Mouse (Mus musculus): Measurements from ENCODE around the gene Armt1. TPM values are rescaled to one million over a fixed set of nuclear protein-coding genes. Genes with fewer than 3 reads are reported as not detected.

Gene Armt1
- total RNA-seq (2022) = 10 to 100 TPM; 17.8 to 28.3 (median 22.7) TPM

- DNase-seq (ENCODE audit: low spot score in 2 of 2) = peak; percentile 88 to 93
These were observed at the start of gene Armt1, which contains the start of gene Rmnd1 for GRCm38 (mm10) chr10:4432123-4432931. Gene Armt1 (plus strand): TSS chr10:4432467. Gene Rmnd1 (minus strand): TSS chr10:4432388.

DNA sequence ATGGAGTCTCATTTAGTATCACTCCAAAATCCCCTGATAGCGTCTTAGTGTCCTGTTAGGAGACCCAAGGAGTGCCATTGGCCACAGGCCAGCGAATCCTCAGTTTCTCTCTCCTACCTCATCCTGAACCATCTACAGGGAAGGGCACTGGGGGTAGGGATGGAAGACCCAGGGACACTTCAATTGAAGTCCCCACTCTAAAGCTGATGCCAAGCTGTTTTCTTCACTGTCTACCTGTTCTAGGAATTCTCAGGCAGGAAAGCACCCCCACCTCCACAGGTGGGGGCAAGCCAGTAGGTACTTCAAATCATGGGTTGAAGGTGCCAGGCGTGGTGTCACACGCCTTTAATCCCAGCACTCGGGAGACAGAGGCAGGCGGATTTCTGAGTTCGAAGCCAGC, 48.0 kb upstream of the Armt1 start:
- DNase-seq (ENCODE audit: low spot score in 2 of 2) = no peak

DNA sequence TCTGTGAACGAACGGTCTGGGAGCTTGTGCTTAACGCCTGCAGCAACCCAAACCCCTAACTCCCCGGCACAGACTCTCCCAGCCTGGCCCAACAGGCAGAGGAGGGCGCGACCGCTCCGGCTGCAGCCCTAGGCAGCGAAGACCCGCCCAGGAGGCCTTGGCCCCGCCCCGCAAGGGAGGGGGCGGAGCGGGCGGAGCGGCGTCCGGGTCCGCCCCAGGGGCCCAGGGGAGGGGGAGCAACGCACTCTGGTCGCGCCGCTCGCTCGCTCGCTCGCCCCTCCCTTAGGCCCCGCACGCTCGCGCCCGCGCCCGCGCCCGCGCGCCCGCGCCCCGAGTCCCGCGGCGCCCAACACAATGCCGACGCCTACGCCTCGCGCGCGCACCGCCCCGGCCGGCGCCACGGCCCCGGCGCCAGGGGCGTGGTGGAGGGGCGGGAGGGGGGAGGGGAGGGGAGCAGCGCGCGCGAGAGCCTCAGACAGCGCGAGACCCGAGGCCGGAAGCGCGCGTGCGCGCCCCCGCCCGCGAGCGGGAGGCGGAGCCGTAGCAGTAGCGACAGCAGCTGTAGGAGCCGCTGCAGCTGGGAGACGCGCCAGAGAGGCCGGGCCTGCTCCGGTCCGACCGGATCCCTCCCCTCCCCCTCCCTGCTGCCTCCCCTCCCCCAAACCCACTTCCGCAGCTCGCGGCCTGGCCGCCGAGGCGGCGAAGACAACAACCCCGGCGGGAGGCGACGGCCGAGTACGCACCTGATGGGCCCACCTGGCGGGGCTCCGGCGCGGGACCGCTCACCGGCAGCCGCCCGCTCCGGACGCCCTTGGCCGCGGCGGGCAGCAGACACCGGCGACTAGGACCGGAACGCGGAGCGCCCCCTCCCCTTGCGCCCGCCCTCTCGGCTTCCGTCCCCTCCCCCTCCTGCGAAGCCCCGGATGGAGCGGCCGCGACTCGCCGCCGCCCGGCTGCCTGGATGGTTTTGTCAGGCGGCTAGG, 45.4 kb upstream of the Armt1 start:
- DNase-seq (ENCODE audit: low spot score in 2 of 2) = peak; percentile 90 to 92

DNA sequence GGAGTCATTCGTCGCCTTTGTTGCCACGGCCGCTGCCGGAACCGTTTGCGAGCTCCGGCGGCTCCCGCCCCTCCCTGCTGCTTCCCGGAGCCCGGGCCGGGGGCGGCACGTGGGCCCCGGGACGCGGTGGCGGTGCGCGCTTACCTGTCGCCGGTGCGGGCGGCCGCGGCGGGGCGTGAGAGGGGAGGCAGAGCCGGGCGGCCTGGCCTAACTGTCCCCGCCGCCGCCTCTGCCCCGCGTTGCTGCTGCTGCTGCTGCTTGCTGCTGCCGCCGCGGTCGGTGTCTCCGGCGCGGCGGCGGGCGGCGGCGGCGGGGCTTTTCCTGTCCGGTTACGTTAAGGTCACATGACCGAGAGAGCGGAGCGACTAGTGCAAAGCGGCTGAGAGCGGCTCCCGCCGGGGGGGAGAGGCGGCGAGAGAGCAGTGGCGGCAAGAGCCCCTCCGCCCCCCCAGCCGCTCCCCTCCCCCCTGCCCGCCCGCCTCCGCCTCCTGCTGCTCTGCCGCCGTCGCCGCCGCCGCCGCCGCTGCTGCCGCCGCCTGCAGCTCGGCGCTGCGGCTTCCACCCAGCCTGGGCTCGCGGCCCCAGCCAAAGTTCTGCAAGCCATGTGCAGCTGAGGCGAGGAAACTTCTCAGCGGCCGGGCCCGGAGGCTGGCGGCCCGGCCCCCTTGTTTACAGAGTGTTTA, 44.4 kb upstream of the Armt1 start, which contains the start of gene Zbtb2:
Zbtb2 (minus strand) TSS at position 408 of the 683 bp plus-strand sequence.
- DNase-seq (ENCODE audit: low spot score in 2 of 2) = peak; percentile 54 to 58

GRCm38 (mm10) chr10:4388384-4388745, 43.9 kb upstream of the Armt1 start:
- no peak for DNase-seq (ENCODE audit: low spot score in 2 of 2)

- DNase-seq (ENCODE audit: low spot score in 2 of 2) = no peak
These were observed 43.2 kb upstream of the Armt1 start for GRCm38 (mm10) chr10:4389036-4389435.

DNA sequence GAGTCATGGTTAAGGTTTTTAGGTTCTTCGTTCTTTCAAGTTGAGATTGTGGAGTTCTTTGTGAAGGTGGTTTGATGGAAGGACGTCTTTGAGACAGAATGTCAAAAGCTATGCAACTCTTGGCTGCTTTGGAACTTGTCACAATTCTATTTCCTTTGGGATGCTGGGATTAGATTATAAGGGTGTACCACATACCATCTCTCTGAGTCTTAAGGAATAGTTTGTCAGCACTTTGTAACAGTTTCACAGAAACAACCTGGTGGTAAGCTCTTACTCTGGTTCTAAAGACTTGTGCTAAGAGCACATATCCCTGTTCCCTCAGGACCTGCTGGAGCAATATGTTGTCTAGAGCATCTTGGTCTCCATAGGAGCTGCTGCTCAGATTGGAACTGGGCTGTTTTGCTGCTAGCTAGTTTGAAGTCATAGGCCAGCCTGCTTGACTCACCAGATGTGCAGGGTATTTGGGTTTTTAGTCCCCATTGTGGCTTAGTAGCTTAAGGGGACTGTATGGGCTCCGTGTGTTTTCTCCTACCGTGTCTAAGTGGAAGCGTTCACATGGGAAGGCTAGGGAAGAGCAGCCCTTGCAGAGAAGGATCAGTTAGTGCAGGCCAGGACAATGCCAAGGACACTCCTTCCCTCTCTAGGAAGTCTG, 42.7 kb upstream of the Armt1 start:
- DNase-seq (ENCODE audit: low spot score in 2 of 2) = no peak

DNA sequence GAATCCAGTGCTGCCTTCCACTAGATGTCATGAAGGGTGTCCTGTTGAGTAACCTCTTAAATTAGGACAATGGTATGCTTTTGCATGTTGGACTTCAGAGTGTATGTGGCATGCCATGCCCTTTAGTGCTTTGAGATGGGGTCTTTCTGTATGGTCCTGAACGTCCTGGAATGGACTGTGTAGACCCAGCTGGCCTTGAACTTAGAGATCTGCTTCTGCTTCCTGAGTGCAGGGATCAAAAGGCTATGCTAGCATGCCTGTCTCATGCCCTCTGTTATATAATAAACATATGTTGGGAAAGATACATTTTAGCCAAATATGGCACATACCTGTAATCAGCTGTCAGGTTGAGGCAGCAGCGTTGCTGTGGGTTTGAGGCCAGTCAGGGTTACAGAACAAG, 41.7 kb upstream of the Armt1 start:
- DNase-seq (ENCODE audit: low spot score in 2 of 2) = no peak

DNA sequence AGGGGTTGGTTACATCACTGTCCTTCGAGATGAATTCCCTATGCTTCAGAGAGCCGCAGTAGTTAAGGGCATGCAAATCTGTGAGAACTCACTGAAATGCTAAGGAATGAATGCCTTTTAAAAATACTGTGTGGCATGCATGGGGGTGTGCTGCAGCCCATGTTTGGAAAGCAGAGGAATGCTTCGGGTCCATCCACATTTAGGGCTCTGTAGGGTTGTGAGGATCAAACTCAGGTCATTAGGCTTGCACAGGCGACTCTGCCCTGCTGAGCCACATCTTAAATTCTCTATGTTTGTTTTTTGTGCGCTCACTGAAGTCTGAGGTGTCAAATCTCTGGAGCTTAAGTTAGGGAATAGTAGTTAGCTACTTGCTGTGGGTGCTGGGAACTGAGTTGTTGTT, 41.2 kb upstream of the Armt1 start:
- DNase-seq (ENCODE audit: low spot score in 2 of 2) = no peak

- DNase-seq (ENCODE audit: low spot score in 2 of 2) = no peak
These were observed 40.4 kb upstream of the Armt1 start for GRCm38 (mm10) chr10:4391851-4392250.

DNA sequence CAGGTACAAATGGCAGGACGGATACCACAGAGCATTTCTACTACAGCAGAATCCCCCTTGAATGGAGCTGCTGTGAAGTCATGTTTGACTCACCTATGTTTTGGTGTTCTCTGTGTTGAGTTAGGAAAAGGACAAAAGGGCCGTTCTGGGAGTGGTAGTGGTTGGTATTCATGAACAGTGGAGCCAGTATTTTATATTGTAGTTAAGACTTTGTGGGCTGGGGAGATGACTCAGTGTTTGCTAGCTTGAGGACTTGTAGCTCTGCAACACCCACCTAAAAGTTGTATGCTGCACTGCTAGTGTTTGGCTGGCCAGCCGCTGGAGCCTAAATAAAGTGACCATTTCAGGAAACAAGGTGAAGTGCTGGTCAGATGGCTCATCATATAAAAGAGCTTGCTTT, 36.9 kb upstream of the Armt1 start:
- no peak for DNase-seq (ENCODE audit: low spot score in 2 of 2)

GRCm38 (mm10) chr10:4398058-4398457, 34.2 kb upstream of the Armt1 start:
- no peak for DNase-seq (ENCODE audit: low spot score in 2 of 2)

GRCm38 (mm10) chr10:4404895-4405491, 27.3 kb upstream of the Armt1 start:
- DNase-seq (ENCODE audit: low spot score in 2 of 2) = no peak

DNA sequence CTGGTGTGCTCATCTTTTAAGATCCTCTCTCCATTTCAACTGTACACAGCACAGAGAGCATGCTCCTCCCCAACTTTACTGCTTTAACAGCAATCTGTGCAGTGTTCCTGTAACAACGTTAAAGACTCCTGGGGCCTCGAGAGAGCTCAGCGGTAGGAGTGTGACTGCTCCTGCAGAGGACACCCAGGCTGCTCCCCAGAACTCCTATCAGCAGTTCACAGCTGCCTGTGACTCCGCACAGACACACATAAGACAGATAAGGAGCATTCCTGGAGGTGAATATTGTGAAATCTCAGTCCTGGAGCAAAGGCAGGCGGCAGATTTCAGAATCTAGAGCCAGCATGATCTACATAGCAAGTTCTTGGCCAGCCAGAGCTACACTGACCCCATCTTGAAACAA, 26.8 kb upstream of the Armt1 start:
- no peak for DNase-seq (ENCODE audit: low spot score in 2 of 2)

DNA sequence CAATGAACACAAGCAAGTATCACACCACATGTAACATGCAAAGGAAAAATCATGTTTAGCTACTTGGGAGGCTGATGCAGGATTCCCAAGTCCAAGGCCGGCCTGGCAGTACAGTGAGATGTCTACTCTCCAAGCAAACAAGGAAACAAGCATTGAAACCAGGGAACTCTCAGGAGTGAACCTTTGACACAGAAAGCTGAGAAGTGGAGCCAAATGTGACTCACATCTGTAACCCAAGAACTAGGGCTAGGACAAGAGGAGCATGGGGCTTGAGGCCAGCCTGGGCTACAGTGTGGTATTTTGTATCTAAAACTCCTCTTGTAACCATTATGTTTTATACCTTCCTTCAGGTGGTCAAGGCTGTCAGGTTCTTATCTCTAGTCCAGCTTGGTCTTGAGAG, 25.1 kb upstream of the Armt1 start:
- DNase-seq (ENCODE audit: low spot score in 2 of 2) = no peak

DNA sequence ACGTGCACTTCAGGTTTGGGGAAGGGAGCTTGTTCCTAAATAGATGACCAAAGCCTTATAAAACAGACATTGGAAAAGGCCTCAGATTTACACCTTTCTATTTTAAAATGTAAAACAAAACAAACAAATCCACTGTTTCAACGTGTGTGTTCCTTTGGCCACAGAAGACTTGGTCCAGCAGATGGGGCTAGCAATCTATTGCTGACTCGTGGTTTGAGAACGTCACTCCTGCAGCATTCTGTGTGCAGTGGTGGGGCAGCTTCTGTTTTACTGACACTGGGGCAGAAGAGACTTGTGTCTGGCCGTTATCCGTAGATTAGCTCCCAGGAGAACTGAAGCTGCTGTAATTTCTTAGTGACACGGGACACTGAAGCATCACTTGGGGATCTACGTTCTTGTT, 7.0 kb upstream of the Armt1 start:
- no peak for DNase-seq (ENCODE audit: low spot score in 2 of 2)

DNA sequence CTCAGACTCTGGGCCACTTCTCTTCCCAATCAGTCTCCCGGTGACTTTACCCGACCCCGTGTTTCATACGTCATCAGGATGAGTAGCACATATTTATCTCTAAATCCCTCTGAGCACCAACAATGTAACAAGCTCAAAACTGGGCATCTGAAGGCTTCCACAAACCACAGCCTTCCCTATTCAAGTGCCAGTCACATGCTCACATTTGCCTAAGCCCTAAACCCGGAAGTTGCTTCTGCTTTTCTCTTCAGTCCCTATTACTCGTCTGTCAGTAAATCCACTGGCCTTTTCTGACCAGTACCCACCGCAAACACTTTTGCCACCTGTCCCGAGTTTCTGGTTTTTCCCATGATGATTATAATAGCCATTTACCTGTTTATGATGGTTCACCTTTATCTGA, 1.9 kb upstream of the Armt1 start:
- DNase-seq (ENCODE audit: low spot score in 2 of 2) = no peak

GRCm38 (mm10) chr10:4430826-4431225, 1.4 kb upstream of the Armt1 start:
- no peak for DNase-seq (ENCODE audit: low spot score in 2 of 2)

DNA sequence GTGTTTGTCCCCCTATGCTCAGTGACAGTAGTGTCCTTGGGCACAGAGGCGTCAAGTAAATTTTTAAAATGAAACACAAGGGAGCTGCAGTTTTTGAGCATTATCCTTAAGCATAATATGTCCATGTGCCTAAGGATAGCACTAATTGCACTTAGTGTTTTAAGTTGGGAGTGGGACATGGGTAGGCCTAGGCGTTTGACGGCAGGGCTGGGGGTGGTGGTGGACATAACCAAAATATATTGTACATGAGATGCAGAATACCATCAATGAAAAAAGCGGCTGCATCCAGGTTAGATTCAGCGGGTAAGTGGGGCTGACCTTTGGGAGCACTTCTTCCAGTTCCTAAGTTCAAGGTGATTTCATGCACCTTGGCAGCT, 533 bp upstream of the Armt1 start:
- DNase-seq (ENCODE audit: low spot score in 2 of 2) = no peak

GRCm38 (mm10) chr10:4432996-4433755, 909 bp downstream of the Armt1 start:
- DNase-seq (ENCODE audit: low spot score in 2 of 2) = no peak
